Mouse (Mus musculus) liver, embryonic 12.5 days (tissue): ENCODE measurements around the gene Gm11168. TPM values are rescaled to one million over a fixed set of nuclear protein-coding genes. Genes with fewer than 3 reads are reported as not detected.
"Not testable (repeated sequence)": the region's sequence is repeated elsewhere in the genome, so short reads cannot be mapped to it uniquely, and the experiment has no call there.

Source experiments
- ATAC-seq: fragments of 200-750 bp; cut with Nextera tagmentation; 2 replicates; pipeline ENCODE4 v1.8.0; 2017; ENCODE audit warnings: moderate number of reproducible peaks, mild to moderate bottlenecking, moderate library complexity
- H3K27ac ChIP-seq: fragments of 300-500 bp; sonication (generic); 2 replicates; pipeline ENCODE4 v1.5.1; 2016; ENCODE audit warnings: mild to moderate bottlenecking
- H3K27me3 ChIP-seq: fragments of 300-500 bp; sonication (generic); replicated peaks from 2 replicates; pipeline ENCODE4 v1.6.1; 2016; ENCODE audit warnings: mild to moderate bottlenecking, moderate library complexity
- H3K36me3 ChIP-seq: fragments of 300-500 bp; sonication (generic); 2 replicates; pipeline ENCODE4 v1.6.1; 2016; ENCODE audit warnings: mild to moderate bottlenecking, moderate library complexity
- H3K4me1 ChIP-seq: fragments of 300-500 bp; sonication (generic); 2 replicates; pipeline ENCODE4 v1.6.1; 2016
- H3K4me2 ChIP-seq: fragments of 300-500 bp; sonication (generic); 2 replicates; pipeline ENCODE4 v1.6.1; 2016; ENCODE audit warnings: mild to moderate bottlenecking, moderate library complexity
- H3K4me3 ChIP-seq: fragments of 300-500 bp; sonication (generic); 2 replicates; pipeline ENCODE4 v1.5.1; 2016; ENCODE audit warnings: mild to moderate bottlenecking, moderate library complexity
- H3K9ac ChIP-seq: fragments of 300-500 bp; sonication (generic); 2 replicates; pipeline ENCODE4 v1.6.1; 2016; ENCODE audit warnings: mild to moderate bottlenecking, moderate library complexity
- H3K9me3 ChIP-seq: fragments of 300-500 bp; sonication (generic); replicated peaks from 2 replicates; pipeline ENCODE4 v1.6.1; 2016; ENCODE audit warnings: mild to moderate bottlenecking, moderate library complexity
- WGBS: fragments of 180-500 bp; shearing (Covaris S2); methylation state at CpG from one replicate; pipeline ENCODE4 v1.1.7; 2016; ENCODE audit not compliant: insufficient replicate concordance; 5-methylcytosine and 5-hydroxymethylcytosine counted together
- polyA plus RNA-seq: library from polyadenylated mRNA; unstranded; fragments of >200 nt; fragmentation: Nextera tagmentation; extraction: Ambion mirVana; gene quantifications from 2 replicates; pipeline ENCODE4 v1.2.1, GENCODE M21; 2016

The Gm11168 gene
- polyA plus RNA-seq, result not detected in 2 replicates

- WGBS, result 58% methylated on average over 6 of the region's 14 CpGs
- not testable (repeated sequence) for H3K9me3 ChIP-seq, H3K27me3 ChIP-seq, H3K4me3 ChIP-seq, ATAC-seq, H3K4me2 ChIP-seq, H3K36me3 ChIP-seq, H3K27ac ChIP-seq, H3K4me1 ChIP-seq
- H3K9ac ChIP-seq, result 0 out of 2 replicates have a peak within 1 kb of the TSS, but pooled peaks have one; percentile 0
These were observed at the start of gene Gm11168 for GRCm38 (mm10) chr9:3002794-3003396. TSS of gene Gm11168 (plus strand) at chr9:3003346.

GRCm38 (mm10) chr9:3000445-3000972, 2.6 kb upstream of the Gm11168 start, which contains the start of gene Gm10722:
TSS of gene Gm10722 (plus strand) at chr9:3000922.
- H3K9me3 ChIP-seq, H3K36me3 ChIP-seq, H3K4me2 ChIP-seq, H3K9ac ChIP-seq, H3K27me3 ChIP-seq, H3K27ac ChIP-seq, H3K4me1 ChIP-seq, H3K4me3 ChIP-seq, ATAC-seq: not testable (repeated sequence)
- 62% methylated on average over 12 of the region's 12 CpGs for WGBS

- H3K4me2 ChIP-seq, H3K9me3 ChIP-seq, H3K9ac ChIP-seq, H3K36me3 ChIP-seq, H3K27ac ChIP-seq, ATAC-seq, H3K4me3 ChIP-seq, H3K4me1 ChIP-seq, H3K27me3 ChIP-seq: not testable (repeated sequence)
- 54% methylated on average over 8 of the region's 8 CpGs for WGBS
These were observed 2.1 kb upstream of the Gm11168 start for GRCm38 (mm10) chr9:3001006-3001405.

- not testable (repeated sequence) for H3K4me2 ChIP-seq, H3K4me1 ChIP-seq, H3K27ac ChIP-seq, H3K4me3 ChIP-seq, H3K9me3 ChIP-seq, H3K36me3 ChIP-seq, H3K27me3 ChIP-seq
- peak; percentile 75 for ATAC-seq
- WGBS, result 56% methylated on average over 9 of the region's 11 CpGs
- 0 out of 2 replicates have a peak overlapping the region, but pooled peaks have one; percentile 0 for H3K9ac ChIP-seq
These were observed 1.0 kb upstream of the Gm11168 start for GRCm38 (mm10) chr9:3001948-3002659.

GRCm38 (mm10) chr9:3006179-3006578, 3.0 kb downstream of the Gm11168 start:
- H3K4me1 ChIP-seq, H3K27me3 ChIP-seq, H3K4me3 ChIP-seq, H3K4me2 ChIP-seq, H3K9me3 ChIP-seq, H3K9ac ChIP-seq, H3K36me3 ChIP-seq, H3K27ac ChIP-seq: not testable (repeated sequence)
- 65% methylated on average over 1 of the region's 5 CpGs for WGBS
- 0 out of 2 replicates have a peak, but pooled peaks have one; percentile 19 for ATAC-seq

GRCm38 (mm10) chr9:3006636-3007035, 3.5 kb downstream of the Gm11168 start:
- peak; percentile 71 for ATAC-seq

GRCm38 (mm10) chr9:3007272-3007671, 4.1 kb downstream of the Gm11168 start:
- not testable (repeated sequence) for H3K27me3 ChIP-seq, H3K27ac ChIP-seq, H3K4me2 ChIP-seq, H3K9me3 ChIP-seq, H3K4me3 ChIP-seq, H3K36me3 ChIP-seq, H3K9ac ChIP-seq, ATAC-seq, H3K4me1 ChIP-seq
- 68% methylated on average over 8 of the region's 9 CpGs for WGBS

More at GRCm38 (mm10) chr9:3006636-3007035, 3.5 kb downstream of the Gm11168 start:
- not testable (repeated sequence) for H3K27ac ChIP-seq, H3K9ac ChIP-seq, H3K36me3 ChIP-seq, H3K27me3 ChIP-seq, H3K4me3 ChIP-seq, H3K9me3 ChIP-seq, H3K4me2 ChIP-seq, H3K4me1 ChIP-seq
- WGBS, result 59% methylated on average over 8 of the region's 8 CpGs

GRCm38 (mm10) chr9:3009331-3009730, 6.2 kb downstream of the Gm11168 start:
- H3K36me3 ChIP-seq, H3K4me3 ChIP-seq, H3K9me3 ChIP-seq, H3K4me1 ChIP-seq, H3K27ac ChIP-seq, H3K9ac ChIP-seq, H3K4me2 ChIP-seq, H3K27me3 ChIP-seq: not testable (repeated sequence)
- 0 out of 2 replicates have a peak, but pooled peaks have one; percentile 38 for ATAC-seq
- no CpG with 5 or more reads among the region's 5 CpGs for WGBS

- H3K4me2 ChIP-seq, H3K9ac ChIP-seq, H3K36me3 ChIP-seq, H3K4me1 ChIP-seq, H3K9me3 ChIP-seq, H3K4me3 ChIP-seq, H3K27me3 ChIP-seq, H3K27ac ChIP-seq: not testable (repeated sequence)
- WGBS, result 63% methylated on average over 3 of the region's 7 CpGs
- ATAC-seq, result peak; percentile 6; the same call in 1 of the 2 replicates
These were observed 9.0 kb downstream of the Gm11168 start for GRCm38 (mm10) chr9:3012054-3012621.

GRCm38 (mm10) chr9:3012733-3013279, 9.7 kb downstream of the Gm11168 start, which contains the start of gene Gm10721:
TSS of gene Gm10721 (plus strand) at chr9:3013140.
- ATAC-seq, result peak; percentile 46; the same call in 1 of the 2 replicates
- H3K36me3 ChIP-seq, H3K4me3 ChIP-seq, H3K9ac ChIP-seq, H3K27ac ChIP-seq, H3K27me3 ChIP-seq, H3K4me2 ChIP-seq, H3K9me3 ChIP-seq, H3K4me1 ChIP-seq: not testable (repeated sequence)
- WGBS, result no CpG with 5 or more reads among the region's 11 CpGs

- not testable (repeated sequence) for H3K4me1 ChIP-seq, H3K27me3 ChIP-seq, H3K9ac ChIP-seq, H3K4me3 ChIP-seq, H3K36me3 ChIP-seq, ATAC-seq, H3K4me2 ChIP-seq, H3K27ac ChIP-seq, H3K9me3 ChIP-seq
- WGBS, result 56% methylated on average over 5 of the region's 9 CpGs
These were observed 12.2 kb downstream of the Gm11168 start, which contains the start of gene Gm10720 for GRCm38 (mm10) chr9:3015354-3015753. TSS of gene Gm10720 (plus strand) at chr9:3015654.

- H3K9me3 ChIP-seq, H3K4me3 ChIP-seq, H3K36me3 ChIP-seq, H3K27me3 ChIP-seq, H3K27ac ChIP-seq, H3K4me2 ChIP-seq, H3K9ac ChIP-seq, H3K4me1 ChIP-seq, ATAC-seq: not testable (repeated sequence)
- WGBS, result 65% methylated on average over 6 of the region's 6 CpGs
These were observed 12.8 kb downstream of the Gm11168 start for GRCm38 (mm10) chr9:3015896-3016295.
